Mouse (Mus musculus) kidney, embryonic 15.5 days (tissue): ENCODE measurements around the gene Sass6. TPM values are rescaled to one million over a fixed set of nuclear protein-coding genes. Genes with fewer than 3 reads are reported as not detected.

ENCODE experiments used
- ATAC-seq: fragments of 200-750 bp; cut with Nextera tagmentation; replicated peaks from 2 replicates; pipeline ENCODE4 v1.8.0; 2017; ENCODE audit warnings: moderate TSS enrichment; ENCODE audit not compliant: low FRiP score
- H3K27ac ChIP-seq: fragments of 300-500 bp; sonication (generic); 2 replicates; pipeline ENCODE4 v1.5.1; 2015; ENCODE audit warnings: mild to moderate bottlenecking, inconsistent platforms
- H3K27me3 ChIP-seq: fragments of 300-500 bp; sonication (generic); 2 replicates; pipeline ENCODE4 v1.6.1; 2015; ENCODE audit warnings: inconsistent platforms
- H3K36me3 ChIP-seq: fragments of 300-500 bp; sonication (generic); 2 replicates; pipeline ENCODE4 v1.6.1; 2015; ENCODE audit warnings: inconsistent platforms
- H3K4me1 ChIP-seq: fragments of 300-500 bp; sonication (generic); 2 replicates; pipeline ENCODE4 v1.6.1; 2015; ENCODE audit warnings: inconsistent platforms
- H3K4me2 ChIP-seq: fragments of 300-500 bp; sonication (generic); 2 replicates; pipeline ENCODE4 v1.6.1; 2015; ENCODE audit warnings: moderate library complexity, mild to moderate bottlenecking, inconsistent platforms
- H3K4me3 ChIP-seq: fragments of 300-500 bp; sonication (generic); replicated peaks from 2 replicates; pipeline ENCODE4 v1.5.1; 2015; ENCODE audit warnings: mild to moderate bottlenecking, inconsistent platforms
- H3K9ac ChIP-seq: fragments of 300-500 bp; sonication (generic); 2 replicates; pipeline ENCODE4 v1.6.1; 2015; ENCODE audit warnings: mild to moderate bottlenecking, inconsistent platforms
- H3K9me3 ChIP-seq: fragments of 300-500 bp; sonication (generic); replicated peaks from 2 replicates; pipeline ENCODE4 v1.6.1; 2016; ENCODE audit warnings: inconsistent platforms
- WGBS: fragments of 180-500 bp; shearing (Covaris S2); methylation state at CpG from one replicate; pipeline ENCODE4 v1.1.7; 2015; ENCODE audit warnings: mixed read lengths; 5-methylcytosine and 5-hydroxymethylcytosine counted together
- polyA plus RNA-seq: library from polyadenylated mRNA; unstranded; fragments of >200 nt; fragmentation: Nextera tagmentation; extraction: Ambion mirVana; gene quantifications from 2 replicates; pipeline ENCODE4 v1.2.1, GENCODE M21; 2015

Sass6 gene
- polyA plus RNA-seq, 1 experiment from 2014 or later: 27.6 TPM

DNA sequence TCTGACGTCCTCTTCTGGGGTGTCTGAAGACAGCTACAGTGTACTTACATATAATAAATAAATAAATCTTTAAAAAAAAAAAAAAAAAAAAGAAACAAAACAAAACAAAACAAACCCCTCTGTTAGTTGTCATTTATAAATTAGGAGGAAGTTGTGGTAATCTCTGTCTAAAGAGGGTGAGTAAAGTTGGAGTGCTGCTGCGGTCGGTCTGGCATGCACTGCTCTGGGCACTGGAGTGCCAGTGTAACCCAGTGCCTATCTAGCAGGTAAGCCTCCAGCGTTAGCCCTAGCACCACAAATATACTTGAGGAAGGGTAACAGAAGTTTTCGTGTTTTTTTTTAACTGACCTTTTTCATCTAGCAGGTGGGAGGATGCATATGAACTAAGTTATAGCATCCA is 6.2 kb downstream of the Sass6 start:
- H3K27me3 ChIP-seq: no peaks in the 10 kb centered on the region
- no peaks in the 10 kb centered on the region for H3K9me3 ChIP-seq
- H3K4me2 ChIP-seq: no peak overlapping the region
- H3K9ac ChIP-seq: no peak overlapping the region
- 85% methylated on average over 5 of the region's 5 CpGs for WGBS
- H3K27ac ChIP-seq: no peak overlapping the region
- no peak for ATAC-seq
- 0 out of 2 replicates have a peak, but pooled peaks cover 8% of the 10 kb centered on the region for H3K36me3 ChIP-seq
- H3K4me3 ChIP-seq: no peak overlapping the region
- H3K4me1 ChIP-seq: peaks cover 1% of the 10 kb centered on the region

DNA sequence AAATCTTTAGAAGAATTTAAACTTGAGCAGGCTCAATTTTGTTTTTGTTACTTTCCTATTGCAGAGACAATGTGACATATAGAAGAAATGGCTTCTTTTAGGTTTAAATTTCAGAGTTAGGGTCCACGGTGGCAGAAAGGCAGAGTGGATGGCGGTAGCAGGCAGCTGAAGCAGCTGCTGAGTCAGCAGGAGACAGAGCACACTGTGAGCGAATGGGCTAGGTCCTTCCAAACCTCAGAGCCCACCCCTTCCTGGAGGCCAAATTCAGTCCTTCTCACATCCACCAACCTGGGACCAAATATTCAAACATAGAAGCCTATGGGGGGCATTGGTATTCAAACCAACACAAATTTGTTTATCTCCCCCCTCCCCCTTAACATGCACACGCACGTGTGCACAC is 7.0 kb downstream of the Sass6 start:
- ATAC-seq: no peak
- Histone ChIP-seq H3K4me2 (no peak overlapping the region), H3K4me3 (no peak overlapping the region), H3K9me3 (no peaks in the 10 kb centered on the region), H3K36me3 (peaks cover 8% of the 10 kb centered on the region; the same call in 1 of the 2 replicates), H3K27ac (no peak overlapping the region), H3K4me1 (no peaks in the 10 kb centered on the region), H3K27me3 (no peaks in the 10 kb centered on the region), H3K9ac (no peak overlapping the region)
- 88% methylated on average over 5 of the region's 5 CpGs for WGBS

DNA sequence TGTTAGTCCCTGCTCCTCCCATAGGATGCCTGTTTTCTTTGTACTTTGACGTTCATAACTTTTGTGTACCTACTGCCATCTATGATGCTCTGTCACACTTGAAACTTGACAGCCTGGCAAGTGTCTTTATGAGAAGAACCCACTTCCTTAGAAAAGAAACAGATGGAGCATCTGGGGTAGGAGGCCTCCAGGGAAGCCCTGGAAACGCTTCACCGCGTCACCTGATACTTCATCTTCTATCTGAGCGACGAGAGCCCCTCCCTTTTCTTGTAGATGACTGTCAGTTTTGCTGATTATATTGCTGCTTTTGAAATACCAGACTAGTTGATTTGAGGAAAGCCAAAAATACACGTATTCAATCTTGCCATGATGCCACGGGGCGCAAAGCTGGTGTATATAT is 9.8 kb downstream of the Sass6 start:
- Histone ChIP-seq H3K4me2 (no peak overlapping the region), H3K9me3 (no peaks in the 10 kb centered on the region), H3K27me3 (no peaks in the 10 kb centered on the region), H3K4me3 (no peak overlapping the region), H3K4me1 (no peaks in the 10 kb centered on the region), H3K27ac (no peak overlapping the region), H3K36me3 (peaks cover 32% of the 10 kb centered on the region), H3K9ac (no peak overlapping the region)
- no peak for ATAC-seq
- 69% methylated on average over 9 of the region's 9 CpGs for WGBS

DNA sequence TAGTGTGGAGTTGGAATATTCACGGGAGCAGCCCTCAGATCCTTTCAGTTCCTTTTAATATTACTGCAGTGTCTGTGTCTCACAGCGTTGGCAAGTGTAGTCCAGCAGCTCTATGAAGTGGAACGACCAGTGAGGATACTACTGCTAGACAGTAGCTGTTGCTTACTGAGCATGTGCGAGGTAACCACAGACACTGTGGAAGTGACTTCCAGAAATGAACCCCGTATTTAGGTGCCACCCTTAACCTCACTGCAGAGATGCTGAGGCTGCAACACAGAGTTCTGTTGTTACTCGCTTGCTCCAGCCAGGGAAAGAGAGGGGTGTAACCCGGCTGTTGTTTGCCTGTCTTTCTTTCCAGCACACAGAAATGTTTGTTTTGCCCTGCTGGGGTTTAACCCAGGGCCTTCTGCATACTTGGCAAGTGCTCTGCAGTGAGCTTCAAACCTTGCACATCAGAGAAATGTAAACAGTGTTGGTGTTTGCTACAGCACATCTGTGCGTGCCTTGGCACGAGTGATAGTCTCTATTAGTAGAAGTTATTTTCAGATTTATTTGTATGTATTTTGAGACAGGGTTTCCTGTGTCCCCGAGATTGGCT is 19.6 kb downstream of the Sass6 start, which contains the start of gene Trmt13:
Gene Trmt13, minus strand, starts transcription at position 293 of the 598 bp plus-strand sequence.
- ATAC-seq: no peak
- 86% methylated on average over 10 of the region's 10 CpGs for WGBS
- no peaks in the 10 kb centered on the region for H3K9me3 ChIP-seq

GRCm38 (mm10) chr3:116615318-116616068 is 20.7 kb downstream of the Sass6 start:
- H3K9ac ChIP-seq: no peak overlapping the region
- H3K9me3 ChIP-seq: no peaks in the 10 kb centered on the region
- H3K27me3 ChIP-seq: no peaks in the 10 kb centered on the region
- no peak overlapping the region for H3K27ac ChIP-seq
- H3K4me1 ChIP-seq: no peaks in the 10 kb centered on the region
- no peak overlapping the region for H3K4me2 ChIP-seq
- WGBS: 86% methylated on average over 8 of the region's 8 CpGs
- peaks cover 63% of the 10 kb centered on the region for H3K36me3 ChIP-seq
- ATAC-seq: no peak
- H3K4me3 ChIP-seq: no peak overlapping the region

More for the DNA sequence above, 19.6 kb downstream of the Sass6 start, which contains the start of gene Trmt13:
- Histone ChIP-seq H3K4me1 (no peaks in the 10 kb centered on the region), H3K36me3 (peaks cover 63% of the 10 kb centered on the region), H3K4me2 (no peak within 1 kb of the TSS), H3K9ac (no peak within 1 kb of the TSS), H3K27me3 (no peaks in the 10 kb centered on the region), H3K27ac (no peak within 1 kb of the TSS), H3K4me3 (no peak within 1 kb of the TSS)

DNA sequence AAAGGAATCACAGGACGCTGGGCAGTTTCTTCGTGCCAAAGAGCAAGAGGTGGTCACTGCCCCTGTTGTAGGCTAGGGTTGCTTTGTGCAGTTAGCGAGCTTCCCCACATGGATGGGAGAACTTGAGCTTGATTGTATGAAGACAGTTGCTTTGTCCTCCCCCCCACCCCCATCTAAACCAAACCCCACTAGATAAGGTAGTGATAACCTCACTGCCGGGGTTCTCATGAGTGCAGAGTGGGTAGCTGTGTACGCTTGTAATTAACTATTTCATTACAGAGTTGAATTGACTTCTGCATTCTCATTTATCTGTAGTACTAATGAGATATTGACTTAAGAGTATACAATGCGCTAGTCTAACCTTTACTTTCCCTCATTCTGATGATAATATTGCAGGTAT is 24.1 kb downstream of the Sass6 start:
- no peak for ATAC-seq
- H3K4me3 ChIP-seq: no peak overlapping the region
- no peaks in the 10 kb centered on the region for H3K27me3 ChIP-seq
- H3K4me1 ChIP-seq: no peaks in the 10 kb centered on the region
- H3K36me3 ChIP-seq: peaks cover 70% of the 10 kb centered on the region
- WGBS: 88% methylated on average over 6 of the region's 6 CpGs
- H3K4me2 ChIP-seq: no peak overlapping the region
- H3K9me3 ChIP-seq: no peaks in the 10 kb centered on the region
- H3K9ac ChIP-seq: no peak overlapping the region
- no peak overlapping the region for H3K27ac ChIP-seq

GRCm38 (mm10) chr3:116620636-116621370 is 26.0 kb downstream of the Sass6 start:
- no peak for ATAC-seq
- H3K4me2 ChIP-seq: no peak overlapping the region
- 92% methylated on average over 7 of the region's 7 CpGs for WGBS
- H3K4me1 ChIP-seq: no peaks in the 10 kb centered on the region
- no peak overlapping the region for H3K4me3 ChIP-seq
- no peaks in the 10 kb centered on the region for H3K27me3 ChIP-seq
- H3K27ac ChIP-seq: no peak overlapping the region
- H3K9ac ChIP-seq: no peak overlapping the region
- no peaks in the 10 kb centered on the region for H3K9me3 ChIP-seq
- peaks cover 52% of the 10 kb centered on the region for H3K36me3 ChIP-seq

GRCm38 (mm10) chr3:116622641-116623040 is 27.9 kb downstream of the Sass6 start:
- Histone ChIP-seq H3K27ac (no peak overlapping the region), H3K27me3 (no peaks in the 10 kb centered on the region), H3K4me1 (no peaks in the 10 kb centered on the region), H3K9me3 (no peaks in the 10 kb centered on the region), H3K9ac (no peak overlapping the region), H3K4me3 (no peak overlapping the region), H3K36me3 (peaks cover 58% of the 10 kb centered on the region), H3K4me2 (no peak overlapping the region)
- ATAC-seq: no peak
- 92% methylated on average over 7 of the region's 7 CpGs for WGBS

- Histone ChIP-seq H3K9ac (no peak overlapping the region), H3K4me1 (no peaks in the 10 kb centered on the region), H3K4me3 (no peak overlapping the region), H3K9me3 (no peaks in the 10 kb centered on the region), H3K36me3 (peaks cover 79% of the 10 kb centered on the region), H3K27me3 (no peaks in the 10 kb centered on the region), H3K4me2 (no peak overlapping the region), H3K27ac (no peak overlapping the region)
- WGBS: 82% methylated on average over 1 of the region's 1 CpGs
- no peak for ATAC-seq
Measured at GRCm38 (mm10) chr3:116631459-116631858, 36.7 kb downstream of the Sass6 start.

- H3K36me3 ChIP-seq: peaks cover 81% of the 10 kb centered on the region
- H3K4me2 ChIP-seq: no peak overlapping the region
- ATAC-seq: no peak
- H3K27me3 ChIP-seq: no peaks in the 10 kb centered on the region
- H3K27ac ChIP-seq: no peak overlapping the region
- H3K4me1 ChIP-seq: no peaks in the 10 kb centered on the region
- no peak overlapping the region for H3K9ac ChIP-seq
- no peaks in the 10 kb centered on the region for H3K9me3 ChIP-seq
- 93% methylated on average over 3 of the region's 3 CpGs for WGBS
- no peak overlapping the region for H3K4me3 ChIP-seq
Measured at GRCm38 (mm10) chr3:116632971-116633370, 38.2 kb downstream of the Sass6 start.

DNA sequence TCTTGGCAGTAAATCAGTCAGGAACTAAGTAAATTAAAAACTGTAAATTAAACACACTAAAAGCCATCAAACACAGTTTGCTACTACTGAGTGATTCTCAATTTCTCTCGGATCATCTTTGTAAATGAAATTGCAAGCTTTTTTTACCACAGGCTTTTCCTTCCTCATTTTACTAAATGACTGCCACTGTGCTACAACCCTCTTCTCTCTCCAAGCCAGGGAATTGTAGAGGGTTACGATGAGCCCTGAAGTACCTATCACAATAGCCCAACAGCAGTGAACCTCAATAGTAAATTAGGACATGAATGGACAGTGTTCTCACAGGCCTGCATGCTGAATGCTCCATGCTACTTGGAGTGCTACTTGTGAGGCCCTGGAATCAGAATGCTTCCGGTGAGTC is 39.3 kb downstream of the Sass6 start:
- Histone ChIP-seq H3K4me2 (no peak overlapping the region), H3K27ac (no peak overlapping the region), H3K27me3 (no peaks in the 10 kb centered on the region), H3K4me1 (no peaks in the 10 kb centered on the region), H3K9ac (no peak overlapping the region), H3K36me3 (peaks cover 86% of the 10 kb centered on the region), H3K4me3 (no peak overlapping the region), H3K9me3 (no peaks in the 10 kb centered on the region)
- ATAC-seq: no peak
- WGBS: 89% methylated on average over 3 of the region's 3 CpGs

DNA sequence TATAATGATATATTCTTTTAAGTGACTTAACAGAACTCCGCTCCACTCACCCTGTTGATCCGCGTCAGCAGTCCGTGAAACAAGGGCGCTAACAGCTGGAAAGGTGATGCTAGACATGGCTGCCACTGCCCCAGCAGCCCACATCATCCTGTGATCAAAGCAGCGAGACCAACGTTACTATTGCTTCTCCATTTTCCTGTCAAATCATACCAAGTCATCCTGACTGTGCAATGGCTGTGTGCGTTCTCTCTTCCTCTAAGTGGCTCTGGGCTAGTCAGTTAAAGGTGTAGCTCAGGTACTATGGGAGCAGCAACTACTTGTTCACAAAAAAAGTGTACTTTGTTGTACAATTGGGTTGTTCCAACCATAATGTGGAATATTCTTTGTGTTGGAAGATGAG is 40.1 kb downstream of the Sass6 start:
- no peak overlapping the region for H3K27ac ChIP-seq
- peaks cover 90% of the 10 kb centered on the region for H3K36me3 ChIP-seq

More for the DNA sequence above, 40.1 kb downstream of the Sass6 start:
- H3K4me1 ChIP-seq: no peaks in the 10 kb centered on the region
- H3K9ac ChIP-seq: no peak overlapping the region
- no peaks in the 10 kb centered on the region for H3K27me3 ChIP-seq
- 88% methylated on average over 8 of the region's 8 CpGs for WGBS
- no peak for ATAC-seq
- H3K4me3 ChIP-seq: no peak overlapping the region
- H3K4me2 ChIP-seq: no peak overlapping the region
- H3K9me3 ChIP-seq: no peaks in the 10 kb centered on the region
